Mouse (Mus musculus) right cerebral cortex, postnatal 10 days (tissue): ENCODE data around the gene Tnnt3.

Source experiments
- DNase-seq, 2 experiments: peaks; one replicate each; pipeline ENCODE4 v3.0.0; 2021; ENCODE audit warnings: low spot score in 2 of 2

Tnnt3 gene

DNA sequence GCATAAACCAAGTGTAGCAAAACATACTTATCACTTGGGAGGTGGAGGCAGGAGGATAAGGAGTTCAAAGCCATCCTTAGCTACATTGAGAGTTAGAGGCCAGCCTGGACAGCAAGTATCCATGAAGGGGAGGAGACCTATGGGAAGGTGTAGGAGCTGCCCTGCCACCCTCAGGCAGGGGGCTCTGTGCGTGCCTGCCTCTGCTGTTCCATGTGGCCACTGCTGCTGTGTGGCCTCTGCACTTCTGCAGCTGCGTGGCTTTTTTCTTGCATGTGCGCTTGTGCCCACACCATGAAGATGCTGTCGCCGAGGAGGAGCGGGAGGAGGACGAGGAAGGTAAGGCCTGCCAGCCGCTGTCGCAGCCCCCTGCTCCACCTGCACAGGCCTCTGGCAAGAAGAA, 8.8 kb downstream of the Tnnt3 start:
- DNase-seq, result no peak

DNA sequence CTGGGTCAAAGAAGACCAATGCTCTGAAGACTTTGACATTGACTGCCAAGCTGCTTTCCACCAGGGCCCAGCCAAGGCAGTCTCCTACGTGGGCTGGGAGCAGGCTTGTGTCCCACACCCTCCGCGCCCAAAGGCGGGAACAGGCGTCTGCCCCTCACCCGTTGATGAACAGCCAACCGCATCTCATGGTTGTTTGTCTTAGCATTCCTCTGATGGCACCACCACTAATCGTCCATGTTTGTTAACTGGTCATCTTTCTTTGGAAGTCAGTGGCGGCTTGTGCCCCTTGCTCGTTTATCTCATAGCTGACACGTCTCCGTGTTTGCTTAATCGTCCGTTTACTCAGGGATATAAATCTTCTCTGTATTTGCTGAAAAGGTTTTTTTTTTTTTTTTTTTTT, 10.9 kb downstream of the Tnnt3 start:
- no peak for DNase-seq

DNA sequence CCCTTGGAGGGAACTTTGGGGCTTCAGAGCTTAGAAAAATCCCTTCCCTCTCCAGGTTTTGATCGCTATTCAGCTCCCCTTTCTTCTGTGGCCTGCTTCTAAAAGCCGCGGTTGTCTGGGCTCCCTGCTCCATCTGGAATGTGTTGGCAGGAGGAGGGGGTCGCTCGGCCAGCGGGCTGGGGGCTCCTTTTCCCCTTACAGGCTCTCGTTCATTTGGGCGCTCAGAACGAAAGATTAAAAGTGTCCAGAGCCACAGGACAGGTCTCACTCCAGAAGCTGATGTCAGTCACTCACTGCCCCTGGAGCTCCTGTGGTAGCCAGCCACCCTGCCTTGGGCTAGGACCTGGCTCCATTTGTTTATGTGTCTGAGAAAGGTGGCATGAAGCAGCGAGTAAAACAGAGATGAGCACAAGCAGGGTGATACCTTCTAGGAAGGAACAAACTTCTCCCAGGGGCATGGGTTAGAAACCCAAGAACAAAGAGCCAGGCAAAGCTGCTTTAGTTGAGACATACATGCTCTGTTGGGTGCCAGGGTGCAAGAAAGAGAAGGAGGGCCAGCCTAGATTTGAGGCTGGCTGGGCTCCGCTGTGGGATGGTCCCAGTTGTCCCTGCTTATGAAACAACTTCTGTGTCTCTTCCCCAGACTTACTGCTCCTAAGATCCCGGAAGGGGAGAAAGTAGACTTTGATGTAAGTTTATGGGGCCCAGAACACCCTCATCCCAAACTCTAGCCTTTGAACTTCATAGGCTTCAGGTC, 11.6 kb downstream of the Tnnt3 start:
- peak in 1 of 2 experiments; percentile 43 for DNase-seq

DNA sequence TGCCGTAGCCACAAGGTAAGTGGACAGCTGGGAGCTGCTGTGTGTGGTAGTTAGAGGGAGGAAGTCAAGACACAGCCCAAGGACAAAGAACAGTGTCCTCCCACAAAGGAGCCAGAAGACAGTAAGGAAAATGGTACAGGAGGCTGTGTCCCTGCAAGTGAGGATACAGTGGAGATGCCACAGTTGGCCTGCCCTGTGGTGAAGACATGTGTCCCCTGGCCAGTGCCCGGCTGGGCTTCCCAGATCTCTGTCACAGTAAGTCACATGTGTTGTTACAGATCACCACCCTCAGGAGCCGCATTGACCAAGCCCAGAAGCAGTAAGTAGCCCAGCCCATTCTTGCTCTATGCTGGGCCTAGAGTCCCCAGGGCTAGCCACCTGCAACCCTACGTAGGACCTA, 15.4 kb downstream of the Tnnt3 start:
- DNase-seq, result no peak

DNA sequence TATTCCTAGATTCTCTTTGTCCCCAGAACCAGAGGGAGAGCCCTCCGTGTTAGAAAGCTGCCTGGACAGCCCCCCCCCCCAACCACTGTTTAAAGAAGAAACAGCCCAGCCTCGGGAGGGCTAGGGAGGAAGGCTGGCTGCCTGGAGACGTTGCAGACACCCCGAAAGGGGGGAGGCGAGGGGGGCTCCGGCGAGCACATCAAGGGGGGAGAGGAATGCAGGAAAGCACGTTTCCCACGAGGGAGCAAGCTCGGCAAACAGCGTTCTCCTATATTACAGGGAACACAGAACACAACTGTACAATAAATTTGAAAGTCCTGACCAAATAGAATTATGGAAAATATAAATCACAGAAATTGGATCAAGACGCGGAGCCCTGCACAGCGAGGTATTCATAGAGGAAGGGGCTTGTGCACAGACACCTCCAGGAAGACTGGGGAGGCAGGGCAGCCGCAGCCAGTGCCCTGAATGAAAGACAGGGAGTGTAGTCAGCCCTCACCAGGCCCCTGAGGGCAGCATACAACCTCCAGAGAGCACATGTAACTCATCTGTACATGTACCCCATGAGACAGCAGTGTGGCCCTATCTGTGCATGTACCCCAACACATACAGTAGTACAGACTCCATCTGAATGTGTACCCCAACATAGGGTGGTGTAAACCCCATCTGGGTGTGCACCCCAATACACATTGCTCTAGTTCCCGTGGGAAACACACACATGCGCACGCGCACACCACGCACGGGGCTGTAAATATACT, 17.8 kb downstream of the Tnnt3 start:
- DNase-seq, result no peak

DNA sequence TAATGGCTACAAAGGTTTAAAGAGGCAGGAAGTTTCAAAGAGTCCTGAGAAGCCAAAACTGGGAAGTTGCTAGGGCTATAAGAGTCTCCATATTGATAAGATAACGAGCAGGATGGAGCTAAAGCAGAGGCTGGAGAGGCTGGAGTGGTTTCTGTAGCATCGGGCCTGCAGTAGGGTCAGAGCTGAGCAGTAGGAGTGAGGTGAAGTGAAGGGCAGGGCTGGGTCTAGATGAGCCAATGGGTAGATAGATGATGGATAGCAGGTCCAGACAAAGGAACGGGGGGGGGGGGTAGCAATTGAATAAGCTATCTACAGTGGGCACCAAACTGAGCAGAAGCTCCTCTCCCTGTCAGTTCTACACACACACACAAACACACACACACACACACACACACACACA, 18.9 kb downstream of the Tnnt3 start:
- no peak for DNase-seq

DNA sequence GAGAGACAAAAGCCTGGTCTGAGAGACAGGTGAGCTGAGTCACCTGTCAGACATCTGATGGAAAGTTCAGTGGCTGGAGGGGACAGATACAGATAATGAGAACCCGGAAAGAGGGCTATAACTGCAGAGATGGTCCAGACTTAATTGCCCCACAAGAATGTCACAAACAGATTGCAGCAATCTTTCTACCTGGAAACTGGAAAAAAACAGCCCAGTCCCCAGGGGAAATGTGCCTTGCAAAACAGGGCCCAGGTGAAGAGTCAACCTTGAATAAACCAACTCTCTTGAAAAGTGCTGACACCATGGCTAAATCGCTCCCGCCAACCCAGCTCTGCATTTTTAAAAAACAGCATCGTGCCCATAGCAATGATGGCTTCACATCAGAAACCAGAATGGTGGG, 21.7 kb downstream of the Tnnt3 start:
- no peak for DNase-seq

DNA sequence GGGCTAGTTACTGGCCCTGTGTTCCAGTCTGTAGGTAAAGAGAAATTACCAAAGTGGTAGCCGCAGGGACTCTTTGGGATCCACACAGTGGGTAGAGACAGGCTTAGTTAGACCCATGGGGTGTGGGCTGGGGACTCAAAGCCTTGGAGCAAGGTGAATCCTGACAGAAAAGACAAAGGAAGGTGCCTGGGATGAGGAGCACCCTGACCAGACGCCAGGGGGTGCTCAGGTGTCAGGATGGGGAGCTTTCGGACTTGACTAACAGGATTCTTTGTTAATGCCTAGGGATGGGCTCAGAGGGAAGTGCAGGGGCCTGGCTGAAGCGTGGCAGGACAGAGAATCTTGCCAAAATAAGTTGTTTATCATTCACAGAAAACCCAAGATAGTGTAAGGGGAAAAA, 23.7 kb downstream of the Tnnt3 start:
- DNase-seq, result no peak

DNA sequence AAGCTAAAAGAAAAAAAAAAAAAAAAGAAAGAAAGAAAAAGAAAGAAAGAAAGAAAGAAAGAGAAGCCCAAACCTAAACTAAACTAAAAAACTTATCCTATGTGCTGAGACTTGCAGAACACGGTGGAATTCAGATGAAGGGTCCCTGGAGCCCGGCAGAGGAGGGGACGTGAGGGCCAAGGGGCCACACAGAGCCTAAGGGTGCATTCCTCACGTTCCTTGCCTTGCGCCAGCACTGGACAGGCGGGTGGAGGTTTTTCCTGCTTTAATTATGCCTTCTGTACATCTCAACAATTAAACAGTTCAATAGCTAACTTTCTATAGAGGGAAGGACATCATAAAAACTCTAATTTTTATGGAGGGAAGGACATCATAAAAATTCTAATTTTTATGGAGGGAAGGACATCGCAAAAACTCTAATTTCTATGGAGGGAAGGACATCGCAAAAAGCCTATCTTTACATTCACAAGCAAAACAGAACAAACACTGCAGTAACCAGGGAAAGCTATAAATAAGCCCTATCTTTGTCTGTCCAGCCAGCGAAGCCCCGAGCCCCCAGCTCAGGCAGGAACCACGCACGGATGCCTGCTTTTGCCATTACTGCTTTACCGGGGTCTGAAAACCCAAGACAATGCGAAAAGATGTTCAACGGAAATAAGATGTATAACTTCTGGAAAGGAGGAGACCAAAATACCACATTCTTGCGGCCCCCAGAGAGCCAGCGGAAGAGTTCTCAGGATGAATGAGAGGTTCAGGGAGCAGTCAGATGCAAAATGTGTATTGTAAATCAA, 24.8 kb downstream of the Tnnt3 start:
- no peak for DNase-seq

DNA sequence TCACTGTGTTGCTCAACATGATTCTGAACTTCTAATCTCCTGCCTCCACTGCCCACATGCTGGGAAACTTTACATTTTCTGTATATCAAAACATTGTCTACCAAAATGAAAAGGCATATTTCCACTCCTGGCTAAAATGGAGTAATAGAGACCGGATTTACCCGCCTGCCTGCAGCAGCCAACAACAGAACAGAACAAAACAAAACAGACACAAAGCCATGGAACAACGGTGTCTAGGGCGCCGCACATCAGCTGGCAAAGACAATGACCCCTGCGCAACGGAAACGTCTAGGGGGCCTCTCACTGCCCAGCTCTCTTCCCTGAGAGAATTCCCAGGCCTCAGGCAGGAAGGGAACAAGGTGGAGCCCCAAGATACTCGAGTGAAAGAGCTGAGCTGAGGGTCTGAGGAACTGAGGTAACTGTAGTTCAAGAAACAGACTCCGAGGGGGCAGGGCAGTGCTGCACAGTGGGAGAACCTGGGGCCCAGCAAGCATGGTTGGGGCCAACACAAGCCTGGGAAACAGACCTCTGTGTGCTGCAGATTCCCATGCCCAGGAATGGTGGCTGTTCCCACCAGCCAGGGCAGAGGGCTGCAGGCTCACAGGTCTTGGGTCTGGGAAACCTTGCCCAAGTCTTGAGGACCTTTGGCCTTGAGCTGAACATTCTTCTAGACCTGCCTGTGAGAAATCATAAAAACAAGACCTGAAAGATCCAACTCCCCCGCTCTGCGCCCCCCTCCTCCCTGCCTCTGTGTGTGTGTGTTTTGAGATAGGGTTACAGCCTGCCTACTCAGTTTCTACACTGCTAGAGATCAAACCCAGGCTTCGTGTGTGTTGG, 26.9 kb downstream of the Tnnt3 start:
- DNase-seq, result no peak

DNA sequence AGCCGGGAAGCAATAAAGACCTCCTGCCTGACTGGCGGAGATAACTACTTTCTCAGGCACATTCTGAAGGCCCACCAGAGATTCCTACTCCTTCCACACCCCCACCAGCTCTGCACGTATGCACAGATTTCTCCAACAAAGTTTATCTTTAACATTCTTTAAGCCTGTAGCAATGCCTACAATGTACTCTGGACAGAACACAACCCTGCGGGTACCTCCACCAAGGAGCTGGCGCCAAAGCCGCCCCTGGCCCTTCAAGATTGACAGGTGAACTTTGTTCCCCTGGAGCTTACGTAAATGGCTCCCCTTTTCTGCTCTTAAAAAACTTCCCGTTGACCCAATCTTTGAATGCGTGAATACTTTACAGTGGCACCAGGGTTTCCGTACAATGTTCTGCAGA, 30.7 kb downstream of the Tnnt3 start:
- no peak for DNase-seq

DNA sequence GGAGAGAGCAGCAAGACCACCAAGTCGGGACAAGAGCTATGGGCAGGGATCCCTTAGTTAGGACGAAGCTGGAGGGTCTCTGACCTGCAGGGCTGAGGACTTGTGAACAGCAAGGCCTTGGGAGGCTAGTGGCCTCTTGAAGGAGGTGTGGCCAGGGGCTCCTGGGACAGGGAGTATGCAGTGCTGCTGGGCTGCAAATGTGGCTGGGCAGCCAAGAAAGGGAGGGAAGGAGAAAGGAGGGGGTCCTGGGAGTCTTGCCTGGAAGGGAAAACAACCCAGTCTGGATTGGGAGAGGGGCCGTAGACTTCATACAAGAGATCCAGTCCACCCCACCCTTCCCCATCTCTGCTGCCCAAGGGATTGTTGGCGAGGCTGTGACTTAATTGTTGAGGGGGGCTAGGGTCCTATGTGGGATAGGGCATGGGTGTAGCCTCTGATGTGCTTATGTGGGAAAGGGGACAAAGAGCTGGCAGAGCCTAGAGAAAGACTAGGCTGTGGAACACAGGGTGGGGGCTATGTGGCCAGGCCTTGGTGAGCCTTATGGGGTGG, 33.4 kb downstream of the Tnnt3 start:
- DNase-seq, result no peak

DNA sequence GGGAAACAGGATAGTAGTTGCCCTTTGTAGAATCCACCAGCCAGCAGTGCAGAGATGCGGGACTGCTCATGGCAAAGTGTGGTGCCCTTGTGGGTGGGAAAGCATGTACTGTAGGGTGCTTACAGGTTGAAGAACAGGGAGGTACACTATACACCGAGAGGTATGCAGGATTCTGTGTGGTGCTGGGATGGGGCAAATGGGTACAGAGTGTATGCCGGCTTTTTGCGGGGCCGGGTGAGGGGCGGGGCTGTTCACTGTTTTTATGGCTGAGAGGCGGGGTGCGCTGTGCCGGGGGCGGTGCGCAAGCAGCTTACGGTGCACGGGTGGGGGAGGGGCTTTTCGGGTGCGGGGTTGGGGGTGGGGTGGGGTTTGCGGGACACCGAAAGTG, 34.0 kb downstream of the Tnnt3 start, which contains the start of gene Mrpl23:
Gene Mrpl23, plus strand, starts transcription at position 16 of the 388 bp plus-strand sequence.
- no peak for DNase-seq

DNA sequence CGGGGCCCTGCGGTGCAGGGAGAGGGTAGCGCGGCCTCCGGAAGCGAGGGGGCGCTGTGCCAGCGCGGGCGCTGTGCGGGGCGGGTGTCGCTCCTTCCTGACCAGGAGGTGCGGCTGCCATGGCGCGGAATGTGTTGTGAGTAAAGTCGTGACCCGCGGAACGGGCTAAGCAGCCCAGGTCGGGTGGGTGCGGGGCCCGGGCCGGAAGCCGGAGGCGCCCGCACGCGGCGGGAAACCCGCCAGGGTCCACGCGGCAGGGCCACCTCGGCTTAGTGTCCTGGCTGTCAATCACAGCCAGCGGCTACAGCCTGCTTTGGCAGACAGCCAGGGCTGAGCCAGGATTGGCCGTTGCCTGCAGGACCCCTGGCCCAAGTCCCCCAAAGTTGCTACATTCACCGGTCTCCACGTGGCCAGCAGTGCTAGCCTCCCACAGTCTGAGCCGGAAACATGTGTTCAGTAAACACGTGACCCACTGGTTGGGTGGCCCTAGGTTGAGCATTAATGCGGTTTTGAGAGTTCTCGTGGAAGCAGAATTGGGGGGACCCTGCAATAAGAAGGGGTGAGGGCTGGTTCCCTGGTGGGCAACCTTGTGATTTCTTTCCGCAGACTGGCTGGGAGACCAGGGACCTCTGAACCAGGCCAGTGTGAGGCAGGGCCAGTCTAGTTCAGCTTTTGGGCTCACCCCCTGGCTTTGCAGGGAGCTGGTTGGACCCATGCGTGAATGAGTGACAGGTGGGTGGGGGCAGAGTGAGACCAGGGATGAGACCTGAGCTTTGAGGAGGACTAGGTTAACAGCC, 34.6 kb downstream of the Tnnt3 start:
- peak; percentile 90 to 91 for DNase-seq

DNA sequence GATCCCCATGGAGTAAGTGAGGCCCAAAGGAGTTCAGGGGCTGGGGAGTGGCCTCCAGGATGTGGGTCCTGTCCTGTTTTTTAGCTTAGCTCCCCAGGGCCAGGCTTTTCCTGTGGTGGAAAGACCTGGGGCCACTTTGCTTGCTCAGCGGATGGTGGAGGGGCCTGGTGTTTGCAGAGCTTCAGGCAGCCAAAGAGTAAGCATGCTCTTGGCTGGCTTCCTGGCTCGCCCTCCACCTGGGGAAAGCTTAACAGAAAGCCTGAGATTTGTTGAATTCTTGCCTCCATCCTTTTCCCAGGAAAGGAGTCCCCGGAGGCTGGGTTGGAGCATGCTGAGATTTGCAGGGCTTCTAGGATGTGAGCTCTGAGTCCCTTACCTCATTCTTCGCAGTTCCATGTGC, 36.5 kb downstream of the Tnnt3 start:
- no peak for DNase-seq

DNA sequence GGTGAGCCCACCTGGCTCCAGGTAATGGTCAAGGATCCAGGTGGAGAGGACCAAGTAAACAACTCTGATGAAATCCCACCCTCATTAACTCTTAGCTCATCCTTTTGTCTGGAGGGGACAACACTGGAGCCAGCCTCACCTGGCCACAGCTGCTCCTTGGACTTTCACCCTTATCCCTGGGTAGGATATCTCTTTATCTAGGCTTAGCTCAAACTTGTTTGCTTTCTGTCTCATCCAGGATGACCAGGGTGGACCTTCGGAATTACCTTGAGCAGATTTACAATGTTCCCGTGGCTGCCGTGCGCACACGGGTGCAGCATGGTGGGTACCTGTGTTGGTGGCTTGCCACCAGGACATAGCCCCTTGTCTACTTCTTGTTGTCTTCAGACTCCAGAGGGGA, 37.2 kb downstream of the Tnnt3 start:
- no peak for DNase-seq

DNA sequence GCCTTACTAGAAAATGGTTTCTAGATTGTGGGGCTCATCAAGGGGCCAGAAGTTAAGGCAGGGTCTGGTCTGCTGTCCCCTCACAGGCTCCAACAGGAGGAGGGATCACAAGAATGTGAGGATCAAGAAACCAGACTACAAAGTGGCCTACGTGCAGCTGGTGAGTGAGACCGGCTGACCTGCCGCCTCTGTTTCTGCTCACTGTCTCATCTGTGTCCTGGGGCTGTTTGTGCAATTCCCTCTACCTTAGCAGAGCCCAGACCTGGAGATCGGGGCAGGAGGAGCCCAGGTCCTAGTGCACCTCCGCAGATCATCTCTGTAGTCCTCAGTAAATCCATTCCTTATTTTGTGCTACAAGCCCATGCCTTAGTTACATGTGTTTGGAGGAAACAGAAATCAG, 38.5 kb downstream of the Tnnt3 start:
- no peak for DNase-seq

DNA sequence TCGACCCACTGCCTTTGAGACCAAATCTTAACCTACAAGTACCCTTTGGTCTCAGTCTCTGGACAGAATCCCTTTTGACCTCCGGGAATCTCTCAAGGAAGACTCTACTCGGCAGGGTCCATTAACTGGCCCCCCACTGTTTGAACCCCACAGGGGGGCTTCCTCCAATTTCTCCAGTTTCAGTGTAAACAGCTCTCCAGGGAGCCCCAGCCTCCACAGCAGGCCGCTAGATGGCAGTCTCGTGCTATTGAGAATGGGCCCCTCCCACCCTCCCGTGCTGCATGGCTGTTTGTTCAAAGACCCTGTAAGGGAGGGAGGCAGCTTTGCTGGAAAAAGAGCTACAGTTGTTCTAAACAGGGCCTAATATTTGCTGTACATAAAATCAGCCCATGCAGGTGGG, 39.2 kb downstream of the Tnnt3 start:
- DNase-seq, result peak; percentile 52 to 77

DNA sequence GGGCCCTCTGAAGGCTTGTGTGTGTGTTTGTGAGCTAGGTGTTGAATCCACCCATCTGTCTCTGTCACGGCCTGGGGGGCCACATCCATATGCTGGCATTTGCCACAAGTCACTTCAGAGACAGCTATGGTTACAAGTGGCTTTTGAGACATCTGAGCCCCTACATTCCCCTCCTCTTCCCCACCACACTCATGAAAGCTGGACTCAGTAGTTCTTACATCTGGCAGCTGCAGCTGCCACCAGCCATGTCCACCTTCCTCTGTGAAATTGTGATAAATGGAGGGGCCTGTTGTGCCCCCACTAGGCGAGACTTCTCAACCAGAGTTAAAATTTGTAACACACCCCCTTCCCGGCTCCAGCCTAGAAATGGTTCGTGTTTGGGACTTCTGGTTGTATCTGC, 39.7 kb downstream of the Tnnt3 start:
- DNase-seq, result no peak

DNA sequence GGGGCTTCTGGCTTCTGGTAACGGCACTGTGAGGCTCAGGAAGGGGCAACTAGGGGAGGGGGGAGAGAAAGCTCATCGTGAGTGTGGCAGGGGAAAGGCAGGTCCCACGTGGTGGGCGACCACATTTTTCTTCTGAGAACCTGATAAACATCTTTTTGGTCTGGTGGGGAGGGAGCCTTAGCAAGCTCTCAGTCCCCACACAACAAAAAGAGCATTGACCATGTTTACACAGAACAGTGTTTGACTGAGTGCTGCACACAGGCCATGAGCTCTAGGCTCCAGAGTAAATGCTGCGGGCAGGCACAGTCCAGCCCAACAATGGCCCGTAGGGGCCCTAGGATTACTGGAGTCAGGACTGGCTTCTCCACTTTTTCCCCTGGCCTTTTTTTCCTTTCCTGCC, 40.1 kb downstream of the Tnnt3 start:
- DNase-seq, result no peak

DNA sequence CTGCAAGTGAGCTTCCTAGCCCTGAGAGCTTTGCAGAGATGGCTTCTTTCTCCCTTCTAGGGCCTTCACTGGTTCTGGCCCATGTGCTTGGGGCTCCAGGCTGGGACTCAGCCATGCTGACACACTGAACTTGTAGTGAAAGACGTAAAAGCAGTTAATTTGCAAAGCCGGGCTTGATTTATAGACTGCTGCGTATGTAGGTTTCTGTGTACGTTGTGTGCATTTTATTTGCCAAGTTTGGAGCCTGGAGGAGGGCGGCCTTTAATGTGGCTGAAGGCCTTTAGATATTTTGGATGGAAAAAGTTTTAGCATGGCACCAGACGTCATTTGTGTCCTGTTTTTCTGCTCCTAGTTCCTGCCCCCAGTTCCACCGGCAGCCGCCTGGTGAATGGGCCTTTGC, 41.2 kb downstream of the Tnnt3 start:
- DNase-seq, result no peak
